Mouse (Mus musculus): Measurements from ENCODE around the gene Gfpt2. TPM values are rescaled to one million over a fixed set of nuclear protein-coding genes. Genes with fewer than 3 reads are reported as not detected.
"Not testable (repeated sequence)": the region's sequence is repeated elsewhere in the genome, so short reads cannot be mapped to it uniquely, and the experiment has no call there.

Gfpt2 gene
- polyA plus RNA-seq, 1 experiment = 0.52 TPM

GRCm38 (mm10) chr11:49764639-49765299 lies 29.2 kb upstream of the Gfpt2 start:
- TF ChIP-seq TCF12 (IDR thresholded peaks at IDR 0.05; ENCODE audit: insufficient read depth, poor library complexity, severe bottlenecking) = no peak
- TF ChIP-seq POLR2AphosphoS2 (IDR thresholded peaks at IDR 0.05; ENCODE audit: insufficient read length, low read depth) = no peak
- no peak for TF ChIP-seq MYOD1 (IDR thresholded peaks at IDR 0.05; ENCODE audit: control insufficient read depth in 1 of 3, insufficient read length in 2 of 3, low read depth in 2 of 3)
- no peak for TF ChIP-seq POLR2A (IDR thresholded peaks at IDR 0.05; ENCODE audit: insufficient read length, low read depth)
- TF ChIP-seq SRF (IDR thresholded peaks at IDR 0.05; ENCODE audit: control insufficient read depth, insufficient read length, low read depth) = no peak
- no peak for TF ChIP-seq MYOG (IDR thresholded peaks at IDR 0.05; ENCODE audit: control insufficient read depth in 1 of 3, insufficient read depth in 1 of 3, insufficient read length in 2 of 3, low read depth in 2 of 3)
- TF ChIP-seq REST (IDR thresholded peaks at IDR 0.05; ENCODE audit: insufficient read depth, insufficient read length) = no peak
- TF ChIP-seq MAX (IDR thresholded peaks at IDR 0.05; ENCODE audit: low read depth) = no peak
- TF ChIP-seq USF1 (IDR thresholded peaks at IDR 0.05; ENCODE audit: low read depth) = no peak
- TF ChIP-seq CEBPB (IDR thresholded peaks at IDR 0.05; ENCODE audit: insufficient read depth, poor library complexity, severe bottlenecking) = no peak
- TF ChIP-seq TCF3 (IDR thresholded peaks at IDR 0.05; ENCODE audit: insufficient read length, low read depth) = no peak
- no peak for TF ChIP-seq E2F4 (IDR thresholded peaks at IDR 0.05; ENCODE audit: insufficient read depth)
- no peak overlapping the region for H3ac ChIP-seq (ENCODE audit: control insufficient read depth, insufficient read length)
- no peak overlapping the region for H3K4me3 ChIP-seq
- H3K4me2 ChIP-seq (ENCODE audit: low read depth) = no peak overlapping the region
- H3K79me2 ChIP-seq (ENCODE audit: control insufficient read depth, insufficient read depth) = no peaks in the 10 kb centered on the region
- no peaks in the 10 kb centered on the region for H3K36me3 ChIP-seq (ENCODE audit: control insufficient read depth, insufficient read depth)
- H3K27me3 ChIP-seq (ENCODE audit: control insufficient read depth, insufficient read depth, insufficient read length) = no peaks in the 10 kb centered on the region

- H3ac ChIP-seq (ENCODE audit: control insufficient read depth, insufficient read length) = no peak overlapping the region
- no peaks in the 10 kb centered on the region for H3K79me2 ChIP-seq (ENCODE audit: control insufficient read depth, insufficient read depth)
- H3K27me3 ChIP-seq (ENCODE audit: control insufficient read depth, insufficient read depth, insufficient read length) = no peaks in the 10 kb centered on the region
- H3K4me2 ChIP-seq (ENCODE audit: low read depth) = no peak overlapping the region
- H3K36me3 ChIP-seq (ENCODE audit: control insufficient read depth, insufficient read depth) = no peaks in the 10 kb centered on the region
- H3K4me3 ChIP-seq = no peak overlapping the region
- TF ChIP-seq CEBPB (IDR thresholded peaks at IDR 0.05; ENCODE audit: insufficient read depth, poor library complexity, severe bottlenecking) (no peak), TCF12 (IDR thresholded peaks at IDR 0.05; ENCODE audit: insufficient read depth, poor library complexity, severe bottlenecking) (no peak), REST (IDR thresholded peaks at IDR 0.05; ENCODE audit: insufficient read depth, insufficient read length) (no peak), MYOD1 (IDR thresholded peaks at IDR 0.05; ENCODE audit: control insufficient read depth in 1 of 3, insufficient read length in 2 of 3, low read depth in 2 of 3) (no peak), MAX (IDR thresholded peaks at IDR 0.05; ENCODE audit: low read depth) (no peak), SRF (IDR thresholded peaks at IDR 0.05; ENCODE audit: control insufficient read depth, insufficient read length, low read depth) (no peak), POLR2AphosphoS2 (IDR thresholded peaks at IDR 0.05; ENCODE audit: insufficient read length, low read depth) (no peak), POLR2A (IDR thresholded peaks at IDR 0.05; ENCODE audit: insufficient read length, low read depth) (no peak), E2F4 (IDR thresholded peaks at IDR 0.05; ENCODE audit: insufficient read depth) (no peak), USF1 (IDR thresholded peaks at IDR 0.05; ENCODE audit: low read depth) (no peak), MYOG (IDR thresholded peaks at IDR 0.05; ENCODE audit: control insufficient read depth in 1 of 3, insufficient read depth in 1 of 3, insufficient read length in 2 of 3, low read depth in 2 of 3) (no peak), TCF3 (IDR thresholded peaks at IDR 0.05; ENCODE audit: insufficient read length, low read depth) (no peak)
Observed at GRCm38 (mm10) chr11:49765377-49766136, 28.4 kb upstream of the Gfpt2 start.

- Histone ChIP-seq H3K79me2 (ENCODE audit: control insufficient read depth, insufficient read depth) (no peaks in the 10 kb centered on the region), H3ac (ENCODE audit: control insufficient read depth, insufficient read length) (no peak overlapping the region)
- no peak for TF ChIP-seq SRF (IDR thresholded peaks at IDR 0.05; ENCODE audit: control insufficient read depth, insufficient read length, low read depth)
- no peak for TF ChIP-seq REST (IDR thresholded peaks at IDR 0.05; ENCODE audit: insufficient read depth, insufficient read length)
- no peak for TF ChIP-seq TCF12 (IDR thresholded peaks at IDR 0.05; ENCODE audit: insufficient read depth, poor library complexity, severe bottlenecking)
Observed at GRCm38 (mm10) chr11:49766137-49766411, 27.9 kb upstream of the Gfpt2 start.

GRCm38 (mm10) chr11:49767497-49767896 lies 26.5 kb upstream of the Gfpt2 start:
- H3K4me2 ChIP-seq (ENCODE audit: low read depth); H3K79me2 ChIP-seq (ENCODE audit: control insufficient read depth, insufficient read depth); H3K36me3 ChIP-seq (ENCODE audit: control insufficient read depth, insufficient read depth): not testable (repeated sequence)

More at GRCm38 (mm10) chr11:49766137-49766411, 27.9 kb upstream of the Gfpt2 start:
- Histone ChIP-seq H3K36me3 (ENCODE audit: control insufficient read depth, insufficient read depth) (no peaks in the 10 kb centered on the region), H3K4me3 (no peak overlapping the region), H3K4me2 (ENCODE audit: low read depth) (no peak overlapping the region), H3K27me3 (ENCODE audit: control insufficient read depth, insufficient read depth, insufficient read length) (no peaks in the 10 kb centered on the region)

GRCm38 (mm10) chr11:49768781-49769180 lies 25.2 kb upstream of the Gfpt2 start:
- TF ChIP-seq TCF12 (IDR thresholded peaks at IDR 0.05; ENCODE audit: insufficient read depth, poor library complexity, severe bottlenecking) = no peak
- TF ChIP-seq REST (IDR thresholded peaks at IDR 0.05; ENCODE audit: insufficient read depth, insufficient read length) = no peak
- TF ChIP-seq TCF3 (IDR thresholded peaks at IDR 0.05; ENCODE audit: insufficient read length, low read depth) = no peak
- no peak for TF ChIP-seq POLR2AphosphoS2 (IDR thresholded peaks at IDR 0.05; ENCODE audit: insufficient read length, low read depth)
- Histone ChIP-seq H3K79me2 (ENCODE audit: control insufficient read depth, insufficient read depth) (no peaks in the 10 kb centered on the region), H3K27me3 (ENCODE audit: control insufficient read depth, insufficient read depth, insufficient read length) (no peaks in the 10 kb centered on the region), H3K36me3 (ENCODE audit: control insufficient read depth, insufficient read depth) (no peaks in the 10 kb centered on the region), H3K4me2 (ENCODE audit: low read depth) (no peak overlapping the region), H3K4me3 (no peak overlapping the region), H3ac (ENCODE audit: control insufficient read depth, insufficient read length) (no peak overlapping the region)

More at GRCm38 (mm10) chr11:49767497-49767896, 26.5 kb upstream of the Gfpt2 start:
- not testable (repeated sequence) for H3K27me3 ChIP-seq (ENCODE audit: control insufficient read depth, insufficient read depth, insufficient read length); H3ac ChIP-seq (ENCODE audit: control insufficient read depth, insufficient read length); H3K4me3 ChIP-seq
